Mouse (Mus musculus) E14TG2a.4 (cell line): ENCODE results near the gene Gal3st2c.
"Not testable (repeated sequence)": the region's sequence is repeated elsewhere in the genome, so short reads cannot be mapped to it uniquely, and the experiment has no call there.

Experiments used
- H3K27me3 ChIP-seq: 2 replicates; pipeline ENCODE4 v1.6.1; 2014; ENCODE audit warnings: low read length, control low read depth; ENCODE audit not compliant: insufficient read depth
- H3K36me3 ChIP-seq: 2 replicates; pipeline ENCODE4 v1.6.1; 2014; ENCODE audit warnings: low read length, control low read depth; ENCODE audit not compliant: insufficient read depth
- H3K4me1 ChIP-seq: replicated peaks from 2 replicates; pipeline ENCODE4 v1.6.1; 2014; ENCODE audit warnings: low read depth, low read length, control low read depth
- H3K4me3 ChIP-seq: replicated peaks from 2 replicates; pipeline ENCODE4 v1.5.1; 2014; ENCODE audit warnings: mild to moderate bottlenecking, low read length
- H3K9me3 ChIP-seq: 2 replicates; pipeline ENCODE4 v1.6.1; 2014; ENCODE audit warnings: low read length, control low read depth
- CTCF ChIP-seq: conservative IDR thresholded peaks from 2 replicates; pipeline ENCODE4 v1.5.1; 2014; ENCODE audit warnings: low read length
- NANOG ChIP-seq: IDR thresholded peaks from 2 replicates; pipeline ENCODE4 v1.6.1; 2014; ENCODE audit warnings: borderline replicate concordance, low read length, mixed read lengths
- POU5F1 ChIP-seq: IDR thresholded peaks from 2 replicates; pipeline ENCODE4 v1.6.1; 2014; ENCODE audit warnings: low read length, borderline replicate concordance

The Gal3st2c gene

DNA sequence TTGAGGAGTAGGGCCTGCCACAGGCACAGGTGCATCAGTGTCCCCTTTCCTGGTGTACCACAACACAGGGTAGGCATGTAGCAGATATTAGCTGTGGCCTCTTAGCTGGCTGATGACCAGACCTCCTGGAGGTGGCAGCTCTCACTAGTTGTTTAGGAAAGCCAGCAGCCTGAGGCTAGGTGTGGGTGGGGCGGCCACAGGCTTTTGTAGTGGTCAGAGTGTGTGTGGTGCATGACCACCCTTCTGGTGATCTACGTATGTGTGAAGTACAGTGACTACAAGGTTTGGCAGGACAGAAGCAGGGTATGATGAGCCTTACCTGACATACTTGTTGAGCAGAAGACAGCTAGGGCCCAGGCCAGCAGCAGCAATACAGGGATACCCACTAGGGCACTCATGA, 50.1 kb downstream of the Gal3st2c start:
- no peak for TF ChIP-seq POU5F1
- no peak for TF ChIP-seq CTCF
- no peak for TF ChIP-seq NANOG
- no peaks in the 10 kb centered on the region for H3K36me3 ChIP-seq

DNA sequence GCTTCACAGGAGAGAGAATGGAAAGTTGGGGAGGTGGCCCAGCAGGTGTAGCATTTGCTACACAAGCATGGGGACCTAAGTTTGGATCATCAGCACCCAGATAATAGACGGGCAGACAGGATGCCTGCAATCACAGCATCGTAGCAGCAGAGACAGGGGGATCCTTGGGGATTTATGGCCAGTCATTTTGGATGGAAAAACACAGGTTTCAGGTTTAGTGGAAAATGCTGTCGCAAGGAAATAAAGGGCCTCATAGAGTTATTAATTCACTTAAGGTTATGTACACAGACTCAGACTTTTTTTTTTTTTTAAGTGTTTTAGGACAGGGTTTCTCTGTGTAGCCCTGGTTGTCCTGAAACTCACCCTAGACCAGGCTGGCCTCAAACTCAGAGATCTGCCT, 55.2 kb downstream of the Gal3st2c start:
- H3K4me1 ChIP-seq = no peaks in the 10 kb centered on the region
- TF ChIP-seq CTCF = no peak
- no peak for TF ChIP-seq POU5F1
- TF ChIP-seq NANOG = no peak

More for the DNA sequence above, 50.1 kb downstream of the Gal3st2c start:
- no peaks in the 10 kb centered on the region for H3K9me3 ChIP-seq
- peaks cover 5% of the 10 kb centered on the region for H3K4me1 ChIP-seq
- H3K4me3 ChIP-seq = no peak overlapping the region
- peaks cover 46% of the 10 kb centered on the region for H3K27me3 ChIP-seq

DNA sequence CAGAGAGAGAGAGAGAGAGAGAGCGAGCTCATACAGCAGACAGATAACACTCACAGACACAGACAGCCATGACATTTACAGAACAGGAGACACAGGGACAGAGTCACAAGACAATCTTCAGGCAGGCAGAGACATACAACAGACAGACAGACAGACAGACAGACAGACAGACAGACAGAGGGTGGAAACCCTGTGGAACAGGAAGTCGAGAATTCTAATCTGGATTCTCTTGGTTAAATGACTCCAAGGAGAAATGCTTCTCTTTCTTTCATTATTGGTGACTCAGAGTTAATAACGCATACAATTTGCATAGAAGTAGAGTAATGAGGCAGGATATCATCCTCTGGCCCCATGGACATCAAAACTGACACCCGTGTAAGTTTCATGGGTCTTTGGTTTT, 56.2 kb downstream of the Gal3st2c start:
- Histone ChIP-seq H3K4me1 (no peaks in the 10 kb centered on the region), H3K27me3 (peaks cover 11% of the 10 kb centered on the region; the same call in 1 of the 2 replicates), H3K9me3 (no peaks in the 10 kb centered on the region), H3K4me3 (no peak overlapping the region), H3K36me3 (no peaks in the 10 kb centered on the region)
- TF ChIP-seq POU5F1 (no peak), CTCF (no peak), NANOG (no peak)

More for the DNA sequence above, 55.2 kb downstream of the Gal3st2c start:
- Histone ChIP-seq H3K9me3 (no peaks in the 10 kb centered on the region), H3K4me3 (no peak overlapping the region), H3K27me3 (peaks cover 15% of the 10 kb centered on the region), H3K36me3 (no peaks in the 10 kb centered on the region)

DNA sequence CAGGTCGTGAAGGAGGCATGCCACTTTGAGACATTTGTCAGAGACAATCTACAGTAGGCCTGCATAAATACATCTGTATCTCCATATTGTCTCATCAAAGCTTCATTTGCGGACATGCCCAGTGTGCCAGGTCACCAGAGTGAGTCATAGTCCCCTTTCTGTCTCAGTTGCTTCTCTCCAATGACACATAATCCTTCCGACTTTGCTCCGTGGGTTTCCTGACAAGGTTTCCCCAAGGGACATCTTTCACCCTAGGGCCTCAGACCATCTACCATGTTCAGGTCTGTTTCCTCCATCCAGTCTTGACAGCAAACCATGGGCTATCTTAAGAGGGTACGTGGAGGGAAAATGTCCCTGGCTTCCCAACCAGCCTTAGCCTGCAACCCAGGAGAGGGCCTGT, 60.8 kb downstream of the Gal3st2c start:
- Histone ChIP-seq H3K9me3 (peaks cover 18% of the 10 kb centered on the region), H3K4me1 (no peaks in the 10 kb centered on the region), H3K27me3 (peaks cover 12% of the 10 kb centered on the region; the same call in 1 of the 2 replicates), H3K36me3 (no peaks in the 10 kb centered on the region), H3K4me3 (no peak overlapping the region)
- TF ChIP-seq POU5F1 = no peak
- no peak for TF ChIP-seq CTCF
- TF ChIP-seq NANOG = no peak

DNA sequence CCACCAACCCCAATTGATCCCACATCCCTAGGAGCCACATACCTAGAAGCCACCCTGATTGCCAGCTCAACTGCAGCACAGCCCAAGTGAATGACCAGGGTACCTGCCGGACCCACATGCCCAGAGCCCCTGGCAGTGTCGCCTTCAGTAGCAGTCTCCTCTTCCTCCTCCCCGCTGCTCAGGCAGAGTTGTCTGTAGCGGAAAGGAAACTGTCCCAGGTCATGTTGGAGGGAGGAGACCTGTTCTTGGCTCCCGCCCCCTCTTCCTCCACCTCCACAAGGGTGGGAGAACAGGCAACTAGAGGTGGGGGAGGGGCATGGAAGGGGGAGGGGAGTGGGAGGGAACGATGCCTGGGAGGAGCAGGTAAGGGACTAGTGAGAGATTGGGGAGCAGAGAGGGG, 62.1 kb downstream of the Gal3st2c start, which contains the start of gene Pdcd1:
Gene Pdcd1 (minus strand): TSS at position 181 of the 400 bp plus-strand sequence.
- H3K4me1 ChIP-seq = no peaks in the 10 kb centered on the region
- H3K27me3 ChIP-seq = peaks cover 12% of the 10 kb centered on the region; the same call in 1 of the 2 replicates
- no peaks in the 10 kb centered on the region for H3K36me3 ChIP-seq
- TF ChIP-seq NANOG (no peak), POU5F1 (no peak), CTCF (no peak)
- H3K9me3 ChIP-seq = peaks cover 18% of the 10 kb centered on the region
- H3K4me3 ChIP-seq = no peak within 1 kb of the TSS

DNA sequence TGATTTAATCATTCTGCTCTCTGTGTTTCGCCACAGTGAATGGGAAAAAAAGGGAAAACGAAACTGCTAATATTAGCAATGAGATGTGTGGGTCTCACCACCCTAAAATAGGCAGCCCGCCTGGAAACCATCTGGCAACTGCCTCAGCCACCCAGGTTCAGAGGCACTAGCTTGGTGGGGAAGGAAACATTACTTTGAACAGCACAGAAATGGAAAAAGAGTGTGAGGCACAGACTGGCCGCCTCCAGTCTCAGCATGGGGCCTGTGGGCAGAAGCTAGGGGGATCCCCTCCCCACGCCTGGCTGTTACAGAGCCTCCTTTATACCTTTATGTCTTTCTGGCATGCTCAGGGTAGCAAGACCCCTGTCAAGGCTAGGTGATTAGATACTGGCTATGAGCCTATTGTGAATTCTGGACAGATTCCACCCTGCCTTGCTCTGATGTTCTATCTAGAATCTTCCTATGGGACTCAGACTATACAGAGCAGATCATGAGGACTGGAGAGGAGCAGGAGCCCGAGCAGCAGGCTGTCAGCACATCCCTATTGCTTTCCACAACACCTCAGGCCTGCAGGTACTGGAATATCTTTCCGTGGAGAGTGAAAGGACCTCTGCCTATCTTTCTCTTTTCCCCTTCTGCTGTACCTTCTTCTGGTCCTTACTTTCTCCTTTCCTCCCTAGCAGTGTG, 63.4 kb downstream of the Gal3st2c start:
- no peaks in the 10 kb centered on the region for H3K36me3 ChIP-seq
- H3K9me3 ChIP-seq = peaks cover 18% of the 10 kb centered on the region
- H3K4me3 ChIP-seq = no peak overlapping the region
- peaks cover 4% of the 10 kb centered on the region; the same call in 1 of the 2 replicates for H3K27me3 ChIP-seq
- H3K4me1 ChIP-seq = no peaks in the 10 kb centered on the region
- TF ChIP-seq NANOG = no peak
- TF ChIP-seq CTCF = no peak
- TF ChIP-seq POU5F1 = no peak

DNA sequence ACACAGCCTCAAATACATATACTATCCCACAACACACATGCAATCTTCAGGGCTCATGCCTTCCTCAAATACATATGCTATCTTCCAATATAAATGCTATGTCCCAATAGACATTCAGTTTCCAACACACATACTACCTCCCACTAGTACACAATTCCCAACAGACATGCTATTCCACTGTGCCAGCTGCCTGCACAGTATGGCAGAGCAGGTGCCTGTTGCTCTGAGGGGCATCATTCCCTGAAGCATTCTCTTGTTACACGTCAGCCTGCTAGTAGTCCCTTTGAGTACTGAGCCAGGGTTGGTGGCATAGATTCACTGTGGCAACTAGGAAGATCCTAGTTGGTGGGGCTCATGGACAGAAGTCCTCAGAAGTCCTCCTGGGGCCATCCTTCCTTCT, 64.2 kb downstream of the Gal3st2c start:
- H3K4me3 ChIP-seq = no peak overlapping the region
- H3K4me1 ChIP-seq = no peaks in the 10 kb centered on the region
- no peak for TF ChIP-seq CTCF
- TF ChIP-seq POU5F1 = no peak
- TF ChIP-seq NANOG = no peak
- H3K27me3 ChIP-seq = peaks cover 4% of the 10 kb centered on the region; the same call in 1 of the 2 replicates
- H3K9me3 ChIP-seq = peaks cover 18% of the 10 kb centered on the region
- H3K36me3 ChIP-seq = no peaks in the 10 kb centered on the region

DNA sequence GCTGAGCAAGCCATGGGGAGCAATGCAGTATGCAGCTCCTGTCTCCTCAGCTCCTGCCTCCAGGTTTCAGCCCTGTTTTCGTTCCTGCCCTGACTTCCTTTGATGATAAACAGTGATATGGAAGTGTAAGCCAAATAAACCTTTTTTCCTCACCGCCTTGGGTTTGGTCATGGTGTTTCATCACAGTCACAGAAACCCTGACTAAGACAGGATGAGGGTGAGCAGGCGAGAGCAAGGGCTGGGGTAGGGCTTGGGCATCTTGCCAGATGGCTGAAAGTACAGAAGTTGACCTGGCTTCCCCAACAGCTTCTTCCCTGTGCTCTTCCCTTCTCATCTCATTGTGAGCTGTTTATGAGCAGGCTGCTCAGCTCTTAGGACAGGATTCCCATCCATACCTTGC, 65.7 kb downstream of the Gal3st2c start:
- Histone ChIP-seq H3K4me1 (no peaks in the 10 kb centered on the region), H3K4me3 (no peak overlapping the region), H3K9me3 (peaks cover 18% of the 10 kb centered on the region), H3K27me3 (peaks cover 4% of the 10 kb centered on the region; the same call in 1 of the 2 replicates), H3K36me3 (no peaks in the 10 kb centered on the region)
- TF ChIP-seq NANOG = no peak
- no peak for TF ChIP-seq POU5F1
- TF ChIP-seq CTCF = no peak

DNA sequence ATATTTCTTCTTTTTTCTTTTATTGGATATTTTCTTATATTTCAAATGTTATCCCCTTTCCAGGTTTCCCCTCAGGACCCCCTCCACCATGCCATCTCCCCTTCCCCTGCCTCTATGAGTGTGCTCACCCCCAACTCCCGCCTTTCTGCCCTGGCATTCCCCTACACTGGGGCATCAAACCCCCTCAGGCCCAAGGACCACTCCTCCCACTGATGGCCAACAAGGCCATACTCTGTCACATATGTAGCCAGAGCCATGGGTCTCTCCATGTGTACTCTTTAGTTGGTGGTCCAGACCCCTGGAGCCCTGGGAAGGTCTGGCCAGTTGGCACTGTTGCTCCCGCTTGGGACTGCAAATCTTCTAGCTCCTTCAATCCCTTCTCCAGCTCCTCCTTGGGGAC, 67.1 kb downstream of the Gal3st2c start:
- TF ChIP-seq POU5F1 (no peak), NANOG (no peak), CTCF (no peak)
- Histone ChIP-seq H3K4me3 (no peak overlapping the region), H3K9me3 (peaks cover 12% of the 10 kb centered on the region; the same call in 1 of the 2 replicates), H3K27me3 (peaks cover 6% of the 10 kb centered on the region; the same call in 1 of the 2 replicates), H3K4me1 (no peaks in the 10 kb centered on the region), H3K36me3 (no peaks in the 10 kb centered on the region)

DNA sequence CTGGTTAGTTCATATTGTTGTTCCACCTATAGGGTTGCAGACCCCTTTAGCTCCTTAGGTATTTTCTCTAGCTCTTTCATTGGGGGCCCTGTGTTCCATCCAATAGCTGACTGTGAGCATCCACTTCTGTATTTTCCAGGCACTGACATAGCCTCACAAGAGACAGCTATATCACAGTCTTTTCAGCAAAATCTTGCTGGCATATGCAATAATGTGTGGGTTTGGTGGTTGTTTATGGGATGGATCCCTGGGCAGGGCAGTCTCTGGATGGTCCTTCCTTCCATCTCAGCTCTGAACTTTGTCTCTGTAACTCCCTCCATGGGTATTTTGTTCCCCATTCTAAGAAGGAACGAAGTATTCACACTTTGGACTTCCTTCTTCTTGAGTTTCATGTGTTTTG, 68.0 kb downstream of the Gal3st2c start:
- not testable (repeated sequence) for H3K4me3 ChIP-seq, H3K27me3 ChIP-seq, H3K4me1 ChIP-seq, H3K9me3 ChIP-seq, H3K36me3 ChIP-seq
